Mouse (Mus musculus) bone marrow, adult 2 months (tissue): ENCODE measurements around the gene Sez6l.

ENCODE experiments used
- CTCF ChIP-seq: fragments of 200-500 bp; IDR thresholded peaks from 2 replicates; pipeline ENCODE4 v1.5.1; 2011; ENCODE audit warnings: low read length, control low read depth; ENCODE audit not compliant: control insufficient read depth, insufficient read depth
- POLR2A ChIP-seq: fragments of 200-500 bp; IDR thresholded peaks from 2 replicates; pipeline ENCODE4 v1.6.1; 2011; ENCODE audit warnings: low read depth, mild to moderate bottlenecking, control low read depth, low read length, borderline replicate concordance; ENCODE audit not compliant: control insufficient read depth

- TF ChIP-seq CTCF (no peak), POLR2A (no peak)
Measured at GRCm38 (mm10) chr5:112565489-112565888, 11.5 kb downstream of the Sez6l start.
